Mouse (Mus musculus) liver (tissue): Measurements from ENCODE around the gene Zfp760.
"Not testable (repeated sequence)": the region's sequence is repeated elsewhere in the genome, so short reads cannot be mapped to it uniquely, and the experiment has no call there.

Experiments
- DNase-seq: peaks from one replicate; pipeline ENCODE4 v3.0.0-alpha.2; 2020; ENCODE audit warnings: mixed read lengths

Zfp760 gene

DNA sequence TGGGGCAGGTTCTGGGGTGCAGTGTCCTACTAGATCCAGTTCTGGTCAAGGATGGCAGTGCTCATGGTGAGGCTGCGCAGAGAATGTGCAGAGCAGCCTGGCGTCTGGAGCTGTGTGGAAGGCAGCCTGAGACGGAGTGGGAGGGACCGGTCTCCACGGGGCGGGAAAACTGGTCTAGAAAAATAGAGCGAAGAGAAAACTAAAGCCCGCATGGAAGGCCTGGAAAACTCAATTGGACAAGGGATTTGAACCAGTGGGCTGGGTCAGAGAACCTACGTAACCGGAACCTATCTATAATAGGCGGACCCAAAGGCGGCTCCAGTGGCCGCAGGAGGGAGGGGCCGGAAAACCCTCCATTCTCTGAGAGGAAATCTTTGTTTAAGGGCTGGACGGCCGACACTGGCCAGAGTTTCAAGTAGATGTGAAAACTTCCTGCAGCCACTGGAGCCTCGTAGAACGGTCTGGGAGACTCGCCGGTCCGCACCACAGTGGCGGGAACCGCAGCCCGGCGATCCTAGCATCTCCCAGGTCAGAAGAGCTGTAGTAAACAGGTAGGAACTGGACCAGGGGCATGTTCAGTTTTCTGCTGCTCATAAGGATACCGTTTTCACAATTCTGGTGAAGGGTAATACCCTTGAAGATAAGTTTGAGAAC is at the start of gene Zfp760:
Gene Zfp760, plus strand, starts transcription at position 399 of the 654 bp plus-strand sequence.
- peak; percentile 86 for DNase-seq

- peak; percentile 5 for DNase-seq
Observed at GRCm38 (mm10) chr17:21678826-21679225, 28.7 kb upstream of the Zfp760 start.

DNA sequence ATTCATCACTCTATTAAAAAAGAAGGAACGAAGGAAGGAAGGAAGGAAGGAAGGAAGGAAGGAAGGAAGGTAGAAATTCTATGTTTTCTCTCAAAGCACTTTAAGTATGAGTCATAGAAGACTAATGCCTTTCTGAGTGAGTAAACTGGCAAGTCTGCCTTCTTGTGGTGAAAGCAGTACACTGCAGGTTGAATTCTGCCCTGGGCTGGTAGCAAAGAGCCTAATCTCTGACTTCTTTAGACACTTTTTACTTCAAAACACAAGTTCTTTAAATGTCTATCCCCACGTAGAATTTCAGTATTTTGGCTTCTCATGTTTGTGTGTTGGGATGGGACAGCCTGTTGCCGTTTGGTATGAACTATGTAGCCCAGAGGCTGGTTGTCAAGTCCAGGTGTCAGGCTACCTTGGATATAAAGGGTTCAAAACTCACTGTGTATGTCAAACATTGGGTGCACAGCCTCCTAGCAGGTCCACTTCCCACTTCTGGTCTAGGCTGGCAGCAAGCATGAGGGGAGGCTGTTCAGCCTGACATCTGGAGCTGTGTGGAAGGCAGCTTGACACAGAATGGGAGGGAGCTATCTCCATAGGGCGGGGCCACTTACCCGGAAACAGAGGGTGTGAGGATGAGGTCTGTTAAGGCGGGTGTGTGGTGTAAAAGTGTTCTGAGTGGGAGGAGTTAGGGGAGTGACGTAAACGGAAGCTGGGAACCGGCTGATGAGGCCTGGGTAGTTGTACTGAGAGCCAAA is 28.1 kb upstream of the Zfp760 start:
- DNase-seq, result peak; percentile 93

DNA sequence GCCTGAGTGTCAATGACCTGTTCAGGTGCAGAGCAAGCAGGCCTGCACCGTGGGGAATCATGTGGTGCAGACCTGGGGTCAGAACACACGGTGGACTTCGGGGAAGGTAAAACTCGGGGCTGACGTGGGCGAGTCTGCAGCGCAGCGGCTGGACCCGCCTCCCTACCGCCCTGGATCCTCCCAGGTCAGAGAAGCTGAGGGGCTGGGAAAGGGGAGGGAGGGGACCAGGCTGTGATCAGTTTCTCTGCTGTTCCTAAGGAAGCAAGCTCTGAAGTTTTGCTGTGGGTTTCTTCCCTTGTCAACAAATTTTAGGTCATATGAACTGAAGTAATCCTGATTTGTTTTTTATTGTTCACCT is 27.5 kb upstream of the Zfp760 start:
- DNase-seq, result not testable (repeated sequence)

- no peak for DNase-seq
Observed at GRCm38 (mm10) chr17:21691560-21691959, 16.0 kb upstream of the Zfp760 start, which contains the start of gene Gm10226. TSS of gene Gm10226 (plus strand) at chr17:21691860.

- no peak for DNase-seq
Observed at GRCm38 (mm10) chr17:21693342-21693741, 14.2 kb upstream of the Zfp760 start.

DNA sequence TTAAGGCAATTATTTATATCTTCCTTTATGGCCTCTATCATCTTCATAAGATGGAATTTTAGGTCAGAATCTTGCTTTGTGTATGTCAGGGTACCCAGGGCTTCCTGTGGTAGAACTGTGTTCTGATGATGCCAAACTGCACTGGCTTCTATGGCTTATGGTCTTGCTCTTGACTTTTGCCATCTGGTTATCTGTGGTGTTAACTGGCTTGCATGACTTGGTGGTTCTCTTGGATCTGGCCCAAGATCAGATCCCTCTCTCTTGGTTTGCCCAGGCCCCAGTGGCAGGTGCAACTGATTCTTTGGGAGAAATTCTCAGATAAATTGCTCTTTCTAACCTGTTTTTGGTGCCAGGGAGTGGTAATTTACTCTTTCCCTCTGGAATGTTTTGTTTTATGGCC is 11.5 kb upstream of the Zfp760 start:
- no peak for DNase-seq

DNA sequence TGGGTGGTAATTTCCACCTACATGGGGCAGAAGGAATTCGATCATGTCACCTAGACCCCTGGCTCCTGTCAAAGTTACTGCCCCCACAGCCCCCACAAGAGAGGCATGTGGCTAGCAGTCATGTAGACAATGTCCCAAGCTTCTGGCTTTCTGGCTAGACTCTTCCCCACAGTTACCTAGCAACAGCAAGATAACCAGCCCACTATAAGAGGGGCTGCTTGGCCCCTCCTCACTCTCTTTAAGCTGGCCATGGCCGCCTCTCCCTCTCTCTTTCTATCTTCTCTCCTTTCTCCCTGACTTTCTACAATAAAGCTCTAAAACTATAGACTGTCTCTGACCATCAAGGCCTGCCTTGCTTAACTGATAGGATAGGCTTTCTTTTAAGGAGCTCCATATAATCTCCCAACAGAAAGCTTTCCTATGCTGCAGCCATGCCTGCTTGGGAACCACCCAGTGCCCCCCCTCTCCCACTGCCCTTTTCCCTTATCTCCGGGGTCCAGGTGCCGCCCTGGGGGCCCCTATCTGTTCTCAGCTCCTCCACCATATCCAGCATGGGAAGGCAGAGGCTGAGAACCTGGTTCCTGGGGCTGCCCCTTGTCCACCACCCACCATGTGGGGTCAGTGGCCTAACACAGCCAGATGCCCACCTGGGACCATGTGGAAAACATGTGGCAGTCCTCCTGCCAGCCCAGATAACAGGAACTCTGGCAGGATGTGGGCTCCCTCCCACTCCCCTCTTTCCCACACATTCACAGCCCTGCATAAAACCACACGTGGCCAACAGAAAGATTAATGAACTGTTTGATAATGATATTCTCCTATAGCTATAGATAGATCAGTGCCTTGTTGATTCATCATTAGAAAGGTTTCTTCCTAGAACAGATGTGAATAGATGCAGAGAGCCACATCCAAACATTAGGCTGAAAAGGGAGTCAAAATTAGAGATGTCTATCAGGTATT is 5.0 kb upstream of the Zfp760 start:
- DNase-seq, result peak; percentile 91

GRCm38 (mm10) chr17:21703414-21703813 is 4.1 kb upstream of the Zfp760 start:
- no peak for DNase-seq

DNA sequence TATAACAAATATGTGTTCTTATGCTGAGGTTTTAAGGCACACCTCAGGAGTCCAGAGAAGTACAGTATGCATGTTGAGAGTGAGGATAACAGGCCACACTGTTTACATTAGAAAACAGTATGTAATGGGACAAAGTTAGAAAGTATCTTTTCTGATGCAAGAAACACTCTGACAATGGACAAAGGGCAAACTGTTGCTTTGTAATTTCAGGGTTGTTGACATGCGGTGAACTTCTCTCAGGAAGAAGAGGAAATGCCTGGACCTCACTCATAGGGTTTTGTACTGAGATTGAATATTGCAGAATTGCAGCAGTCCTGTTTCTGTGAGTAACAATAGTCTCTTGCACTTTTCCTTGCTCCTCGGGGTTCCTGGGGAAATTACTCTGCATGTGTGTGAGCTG is 860 bp downstream of the Zfp760 start:
- DNase-seq, result no peak

DNA sequence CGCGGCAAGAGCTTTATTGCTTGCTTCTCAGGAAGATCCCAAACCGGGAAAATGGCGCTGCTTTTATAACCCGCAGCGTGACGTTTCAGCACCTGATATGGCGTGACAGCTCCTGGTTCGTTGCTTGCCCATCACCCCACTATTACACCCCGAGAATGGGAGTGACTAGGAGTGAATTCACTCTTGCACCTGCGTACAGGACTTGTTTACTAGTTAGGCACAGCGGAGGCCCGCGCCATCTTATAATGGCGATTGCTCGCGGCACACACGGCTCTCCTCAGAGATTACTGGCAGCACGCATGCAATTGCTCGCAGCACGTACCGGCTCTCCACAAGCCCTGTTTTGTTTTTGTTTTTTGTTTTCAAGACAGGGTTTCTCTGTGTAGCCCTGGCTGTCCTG is 23.0 kb downstream of the Zfp760 start, which contains the start of gene Zfp229:
Gene Zfp229, plus strand, starts transcription at position 301 of the 400 bp plus-strand sequence.
- not testable (repeated sequence) for DNase-seq

DNA sequence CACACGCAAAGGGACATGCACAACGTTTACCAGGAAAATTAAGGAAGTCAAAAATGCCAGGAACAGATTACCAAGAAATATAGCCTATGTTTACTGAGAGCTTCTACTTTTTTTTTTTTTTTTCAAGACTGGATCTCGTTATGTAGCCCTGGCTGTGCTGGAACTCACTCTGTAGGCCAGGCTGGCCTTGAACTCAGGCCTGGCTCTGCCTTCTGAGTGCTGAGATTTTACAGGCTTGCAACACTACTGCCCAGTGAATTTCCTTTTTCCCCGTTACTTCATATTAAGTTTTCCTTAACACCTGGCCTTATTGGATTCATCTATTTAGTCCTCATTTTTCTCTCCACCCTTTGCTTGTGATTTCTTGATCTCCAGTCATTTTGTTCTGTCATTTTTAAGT is 25.5 kb downstream of the Zfp760 start:
- no peak for DNase-seq

DNA sequence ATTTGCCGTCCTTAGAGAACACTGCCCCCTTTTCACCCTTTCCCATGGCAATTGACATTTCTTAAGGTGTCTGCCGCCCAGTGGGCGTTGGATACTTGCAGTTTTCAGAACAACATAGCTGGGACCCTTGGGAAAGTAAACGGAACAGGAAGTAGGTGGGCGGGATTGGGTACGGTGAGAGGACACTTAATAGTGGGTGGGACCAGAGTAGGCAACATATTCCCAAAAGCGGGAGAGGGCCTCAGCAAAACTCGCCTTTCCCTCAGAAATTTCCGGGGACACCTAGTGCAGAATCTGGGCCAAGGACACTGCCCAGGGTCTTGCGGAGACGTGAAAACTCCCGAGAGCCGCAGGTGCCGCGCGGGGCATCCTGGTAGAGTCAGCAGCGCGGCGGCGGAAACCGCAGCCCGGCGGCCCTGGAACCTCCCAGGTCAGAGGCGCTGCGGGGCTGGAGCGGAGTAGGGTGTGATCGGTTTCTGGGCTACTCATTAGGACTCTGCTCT is 26.0 kb downstream of the Zfp760 start:
- peak; percentile 80 for DNase-seq

- no peak for DNase-seq
Observed at GRCm38 (mm10) chr17:21752791-21753190, 45.2 kb downstream of the Zfp760 start.

GRCm38 (mm10) chr17:21753342-21754208 is 46.0 kb downstream of the Zfp760 start:
- DNase-seq, result peak; percentile 9

DNA sequence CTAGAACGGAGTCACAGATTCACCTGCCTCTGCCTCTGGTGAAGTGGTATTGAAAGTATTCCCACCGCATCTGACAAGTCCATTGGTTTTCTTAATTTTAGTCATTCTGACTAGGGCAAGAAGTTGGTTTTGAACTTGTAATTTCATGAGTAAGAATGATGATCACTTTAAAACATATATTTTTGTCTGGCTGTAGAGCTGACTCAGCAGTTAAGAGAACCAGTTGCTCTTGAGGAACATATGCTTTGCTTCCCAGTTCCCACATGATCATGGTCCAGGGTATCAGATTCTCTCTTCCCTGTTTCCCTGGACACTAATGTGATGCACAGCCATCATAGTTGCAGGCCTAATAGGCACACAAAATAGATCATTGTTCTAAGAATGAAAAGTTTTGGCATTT is 62.8 kb downstream of the Zfp760 start:
- no peak for DNase-seq
